Mouse (Mus musculus) hindbrain, embryonic 11.5 days (tissue): Measurements from ENCODE around the gene Spr. TPM values are rescaled to one million over a fixed set of nuclear protein-coding genes. Genes with fewer than 3 reads are reported as not detected.

Experiments
- ATAC-seq: fragments of 200-750 bp; cut with Nextera tagmentation; 2 replicates; pipeline ENCODE4 v1.8.0; 2017; ENCODE audit warnings: mild to moderate bottlenecking, moderate TSS enrichment, moderate library complexity; ENCODE audit not compliant: low FRiP score
- DNase-seq: peaks from one replicate; pipeline ENCODE4 v3.0.0-alpha.2; 2015; ENCODE audit warnings: low spot score
- H3K27ac ChIP-seq: fragments of 300-500 bp; sonication (generic); 2 replicates; pipeline ENCODE4 v1.5.1; 2014; ENCODE audit warnings: mild to moderate bottlenecking, low read depth, low read length
- H3K27me3 ChIP-seq: fragments of 300-500 bp; sonication (generic); 2 replicates; pipeline ENCODE4 v1.6.1; 2014; ENCODE audit warnings: mild to moderate bottlenecking, low read length, moderate library complexity, mixed read lengths; ENCODE audit not compliant: control insufficient read depth, insufficient read depth
- H3K36me3 ChIP-seq: fragments of 300-500 bp; sonication (generic); 2 replicates; pipeline ENCODE4 v1.6.1; 2014; ENCODE audit warnings: mild to moderate bottlenecking, low read length, moderate library complexity, mixed read lengths; ENCODE audit not compliant: control insufficient read depth, insufficient read depth
- H3K4me1 ChIP-seq: fragments of 300-500 bp; sonication (generic); replicated peaks from 2 replicates; pipeline ENCODE4 v1.6.1; 2014; ENCODE audit warnings: low read length, mixed read lengths; ENCODE audit not compliant: control insufficient read depth, insufficient read depth
- H3K4me2 ChIP-seq: fragments of 300-500 bp; sonication (generic); replicated peaks from 2 replicates; pipeline ENCODE4 v1.6.1; 2014; ENCODE audit warnings: mild to moderate bottlenecking, low read depth, low read length
- H3K4me3 ChIP-seq: fragments of 300-500 bp; sonication (generic); 2 replicates; pipeline ENCODE4 v1.5.1; 2014; ENCODE audit warnings: low read depth, low read length
- H3K9ac ChIP-seq: fragments of 300-500 bp; sonication (generic); 2 replicates; pipeline ENCODE4 v1.6.1; 2014; ENCODE audit warnings: low read depth, low read length
- H3K9me3 ChIP-seq: fragments of 300-500 bp; sonication (generic); 2 replicates; pipeline ENCODE4 v1.6.1; 2016; ENCODE audit warnings: low read length; ENCODE audit not compliant: control insufficient read depth
- WGBS: fragments of 180-500 bp; shearing (Covaris S2); extraction: QIAGEN DNeasy Blood & Tissue Kit; methylation state at CpG from one replicate; pipeline ENCODE4 v1.1.7; 2014; 5-methylcytosine and 5-hydroxymethylcytosine counted together
- polyA plus RNA-seq: library from polyadenylated mRNA; unstranded; fragments of >200 nt; fragmentation: Nextera tagmentation; extraction: Ambion mirVana; gene quantifications from 2 replicates; pipeline ENCODE4 v1.2.1, GENCODE M21; 2014

The Spr gene
- polyA plus RNA-seq, 1 experiment from 2014 or later, result 52.0 TPM

GRCm38 (mm10) chr6:85096441-85096840 is 41.1 kb downstream of the Spr start:
- Histone ChIP-seq H3K4me2 (no peak overlapping the region), H3K4me1 (no peaks in the 10 kb centered on the region), H3K9me3 (no peaks in the 10 kb centered on the region), H3K4me3 (no peak overlapping the region), H3K27me3 (no peaks in the 10 kb centered on the region), H3K9ac (no peak overlapping the region), H3K36me3 (no peaks in the 10 kb centered on the region), H3K27ac (no peak overlapping the region)
- DNase-seq (no peak), ATAC-seq (no peak)
- WGBS, result 91% methylated on average over 2 of the region's 2 CpGs

GRCm38 (mm10) chr6:85087425-85087824 is 50.1 kb downstream of the Spr start:
- Histone ChIP-seq H3K27ac (no peak overlapping the region), H3K27me3 (no peaks in the 10 kb centered on the region), H3K9ac (no peak overlapping the region), H3K36me3 (no peaks in the 10 kb centered on the region), H3K4me2 (no peak overlapping the region), H3K4me3 (no peak overlapping the region), H3K4me1 (no peaks in the 10 kb centered on the region), H3K9me3 (no peaks in the 10 kb centered on the region)
- 92% methylated on average over 4 of the region's 4 CpGs for WGBS
- DNase-seq (no peak), ATAC-seq (no peak)

GRCm38 (mm10) chr6:85086645-85087044 is 50.9 kb downstream of the Spr start:
- no peak for ATAC-seq
- H3K27ac ChIP-seq, result no peak overlapping the region

More at GRCm38 (mm10) chr6:85086645-85087044, 50.9 kb downstream of the Spr start:
- Histone ChIP-seq H3K4me1 (no peaks in the 10 kb centered on the region), H3K9me3 (no peaks in the 10 kb centered on the region), H3K9ac (no peak overlapping the region), H3K36me3 (no peaks in the 10 kb centered on the region), H3K4me3 (no peak overlapping the region), H3K4me2 (no peak overlapping the region), H3K27me3 (no peaks in the 10 kb centered on the region)
- 81% methylated on average over 3 of the region's 3 CpGs for WGBS
- no peak for DNase-seq

Other genes with a start within 250 kb of the Spr start
- gene Exoc6b, start 68.3 kb downstream of the Spr start, polyA plus RNA-seq, result 36.0 and 46.4 TPM in 2 replicates
- gene Emx1, start 49.7 kb upstream of the Spr start, polyA plus RNA-seq, result 0.13 TPM in 1 of 2 replicates, not detected in the other
- 5.1 and 6.2 TPM in 2 replicates for gene Sfxn5, start 195.7 kb upstream of the Spr start, polyA plus RNA-seq
- gene Rab11fip5, start 236.9 kb upstream of the Spr start, polyA plus RNA-seq, result 4.1 and 4.6 TPM in 2 replicates